Comparison of ENCODE assay signal across 9 mouse cellular contexts in the genomic region with DNA sequence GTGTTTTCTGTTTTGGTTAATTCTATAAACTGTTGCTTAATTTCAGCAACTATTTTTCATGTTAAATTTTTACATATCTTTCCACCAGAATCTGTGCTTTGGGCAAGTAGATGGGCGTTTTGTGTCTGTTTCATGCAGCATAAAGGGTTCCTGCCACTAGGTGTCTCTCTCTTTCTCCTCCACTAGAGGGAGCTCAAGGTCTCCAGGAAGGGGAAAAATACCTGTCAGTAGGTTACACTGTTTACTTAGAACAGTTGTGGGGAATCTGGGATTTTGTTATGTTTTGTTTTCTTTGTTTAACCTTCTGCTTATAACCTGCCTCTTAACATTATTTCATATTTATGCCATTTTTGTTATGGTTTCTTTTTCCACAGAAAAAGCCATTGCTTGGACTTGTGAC. TPM values are rescaled to one million over a fixed set of nuclear protein-coding genes. Genes with fewer than 3 reads are reported as not detected.
DNase-seq lines count a peak whose midpoint lies in the region; ATAC-seq and TF ChIP-seq lines count a peak whose summit lies in the region.
"Had no signal": no experiment of that assay in that cellular context is flagged by ENCODE, and none has a peak within 500 bp of the region (broad histone marks: within the 10 kb centered on the region; RNA-seq: fewer than 3 reads in every experiment).

No protein-coding gene starts in this region.

- peak; percentile 95 for TF ChIP-seq CTCF in liver, postnatal 0 days (IDR thresholded peaks at IDR 0.05; ENCODE audit: low read depth)

- no peak overlapping the region for H3K27ac ChIP-seq in hindbrain, embryonic 10.5 days
- no peak overlapping the region for H3K27ac ChIP-seq in hindbrain, embryonic 12.5 days
- no peak overlapping the region for H3K27ac ChIP-seq in liver, postnatal 0 days (ENCODE audit: low read depth)
- H3K27ac ChIP-seq: limb, embryonic 13.5 days had no signal

- H3K9ac ChIP-seq in hindbrain, embryonic 12.5 days = no peak overlapping the region
- H3K9ac ChIP-seq in liver, postnatal 0 days (replicated peaks) = no peak overlapping the region
- H3K9ac ChIP-seq: limb, embryonic 13.5 days had no signal

- no peak overlapping the region for H3K4me2 ChIP-seq in hindbrain, embryonic 12.5 days (replicated peaks)
- no peak overlapping the region for H3K4me2 ChIP-seq in liver, postnatal 0 days (ENCODE audit: low read depth, low read length)
- H3K4me2 ChIP-seq: limb, embryonic 13.5 days had no signal

- no peaks in the 10 kb centered on the region for H3K9me3 ChIP-seq in hindbrain, embryonic 10.5 days
- no peaks in the 10 kb centered on the region for H3K9me3 ChIP-seq in hindbrain, embryonic 12.5 days (replicated peaks)
- no peaks in the 10 kb centered on the region for H3K9me3 ChIP-seq in liver, postnatal 0 days (ENCODE audit: low read length)
- H3K9me3 ChIP-seq: limb, embryonic 13.5 days had no signal

- H3K27me3 ChIP-seq in hindbrain, embryonic 10.5 days (ENCODE audit: insufficient read depth, poor library complexity, severe bottlenecking) = no peaks in the 10 kb centered on the region
- no peaks in the 10 kb centered on the region for H3K27me3 ChIP-seq in hindbrain, embryonic 12.5 days
- no peaks in the 10 kb centered on the region for H3K27me3 ChIP-seq in liver, postnatal 0 days (ENCODE audit: insufficient read depth, low read length)
- H3K27me3 ChIP-seq: limb, embryonic 13.5 days had no signal

- intact Hi-C loops in left cerebral cortex, postnatal 36 days (cut with DNase I) = no loop called here

- no peak for ATAC-seq in hindbrain, embryonic 12.5 days (ENCODE audit: low FRiP score)
- no peak for ATAC-seq in liver, postnatal 0 days

- no peak overlapping the region for H3K4me3 ChIP-seq in hindbrain, embryonic 10.5 days
- no peak overlapping the region for H3K4me3 ChIP-seq in hindbrain, embryonic 12.5 days
- no peak overlapping the region for H3K4me3 ChIP-seq in liver, postnatal 0 days (ENCODE audit: low read depth, low read length)
- H3K4me3 ChIP-seq: limb, embryonic 13.5 days had no signal

- 0 out of 2 replicates have a peak, but pooled peaks cover 4% of the 10 kb centered on the region for H3K4me1 ChIP-seq in hindbrain, embryonic 10.5 days (replicated peaks)
- H3K4me1 ChIP-seq in hindbrain, embryonic 12.5 days = no peaks in the 10 kb centered on the region
- no peaks in the 10 kb centered on the region for H3K4me1 ChIP-seq in liver, postnatal 0 days (ENCODE audit: insufficient read depth)
- H3K4me1 ChIP-seq: limb, embryonic 13.5 days had no signal

- WGBS in hindbrain, embryonic 10.5 days = 38% methylated on average over 1 of the region's 1 CpGs
- 32% methylated on average over 1 of the region's 1 CpGs for WGBS in hindbrain, embryonic 12.5 days
- 24% methylated on average over 1 of the region's 1 CpGs for WGBS in liver, postnatal 0 days (ENCODE audit: insufficient replicate concordance)

- no peak for TF ChIP-seq EP300 in liver, postnatal 0 days (IDR thresholded peaks at IDR 0.05; ENCODE audit: low read depth)

- DNase-seq in hindbrain, embryonic 10.5 days (ENCODE audit: low spot score) = peak; percentile 8
- DNase-seq in CD4-positive helper T cell, adult 2 months (ENCODE audit: low read depth, low spot score) = peak; percentile 52
- DNase-seq in ZHBTc4 (ENCODE audit: low read depth, low spot score) = peak; percentile 74
- DNase-seq in fibroblast of lung, adult 2 months (ENCODE audit: low read depth) = peak; percentile 31
- DNase-seq in liver, postnatal 0 days = no peak
- peak; percentile 25 for DNase-seq in skeletal muscle tissue, adult 2 months (ENCODE audit: low read depth, low spot score)
- DNase-seq in left cerebral cortex, postnatal 36 days (ENCODE audit: low spot score in 2 of 2) = no peak

- peaks cover 100% of the 10 kb centered on the region for H3K36me3 ChIP-seq in hindbrain, embryonic 10.5 days
- H3K36me3 ChIP-seq in hindbrain, embryonic 12.5 days = peaks cover 73% of the 10 kb centered on the region
- H3K36me3 ChIP-seq in liver, postnatal 0 days (replicated peaks; ENCODE audit: insufficient read depth, low read length) = peaks cover 38% of the 10 kb centered on the region

RNA-seq across cellular contexts. Expression of gene Wdr75, which starts 21.9 kb away (rescaled TPM):
- 65.7 and 87.6 TPM in 2 replicates for polyA plus RNA-seq in hindbrain, embryonic 10.5 days (2016; fragmentation: Nextera tagmentation; extraction: Ambion mirVana)
- 57.4 and 60.8 TPM in 2 replicates for polyA plus RNA-seq in hindbrain, embryonic 12.5 days (2016; fragmentation: Nextera tagmentation; extraction: Ambion mirVana)
- 18.5 and 22.3 TPM in 2 replicates for polyA plus RNA-seq in liver, postnatal 0 days (2015; fragmentation: Nextera tagmentation; extraction: Ambion mirVana)
- 10 to 100 TPM; 37.4 to 45.1 TPM for total RNA-seq in left cerebral cortex, postnatal 36 days (2021)

Comparison
In these comparisons a context has a peak if more than half of its experiments do, and no peak if none do; other contexts are left out.
1. DNase-seq: peak in hindbrain, embryonic 10.5 days (single experiment), CD4-positive helper T cell, adult 2 months (single experiment), ZHBTc4 (single experiment), fibroblast of lung, adult 2 months (single experiment) and skeletal muscle tissue, adult 2 months (single experiment); none in liver, postnatal 0 days (single experiment) and left cerebral cortex, postnatal 36 days (0 of 2).